Mouse (Mus musculus): ENCODE results near the gene Ngly1.

Ngly1 gene

DNA sequence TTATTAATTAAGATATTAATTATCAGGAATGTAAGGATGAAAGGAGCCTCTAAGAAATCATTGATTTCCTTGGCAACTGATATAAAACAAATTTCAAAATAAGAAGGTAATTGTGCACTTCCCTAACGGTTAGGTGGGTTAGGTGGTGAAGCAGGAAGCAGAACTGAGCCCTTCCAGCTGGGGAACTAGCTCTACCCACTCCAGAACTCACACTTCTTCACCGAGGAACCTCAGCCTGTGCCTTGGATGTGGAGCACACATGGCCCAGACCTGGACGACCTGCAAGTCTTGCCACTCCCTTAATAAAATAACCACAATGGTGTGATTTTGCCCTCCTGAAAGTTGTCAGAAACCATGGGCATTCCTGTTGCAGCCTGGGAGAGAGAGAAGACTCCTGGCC, 80.7 kb downstream of the Ngly1 start:
- no peak for DNase-seq (ENCODE audit: low spot score in 2 of 2)

DNA sequence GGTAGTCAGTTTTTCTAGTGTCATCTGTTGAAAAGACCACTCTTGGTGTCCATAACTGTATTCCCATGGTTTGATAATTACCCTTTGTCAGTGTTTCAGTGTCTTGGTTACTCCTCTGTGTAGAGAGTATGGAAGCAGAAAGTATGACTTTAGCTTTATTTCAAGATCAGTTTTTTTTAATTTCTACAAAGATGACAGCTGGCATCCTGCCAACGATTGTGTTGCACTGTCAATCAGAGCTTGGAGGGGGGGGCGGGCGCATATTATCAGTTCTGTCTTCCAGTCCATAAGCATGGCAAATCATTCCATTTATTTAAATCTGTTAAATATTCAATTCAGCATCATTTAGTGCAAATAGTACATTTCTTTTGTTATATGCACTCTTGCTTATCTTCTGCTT, 85.2 kb downstream of the Ngly1 start:
- DNase-seq (ENCODE audit: low spot score in 2 of 2), result no peak

DNA sequence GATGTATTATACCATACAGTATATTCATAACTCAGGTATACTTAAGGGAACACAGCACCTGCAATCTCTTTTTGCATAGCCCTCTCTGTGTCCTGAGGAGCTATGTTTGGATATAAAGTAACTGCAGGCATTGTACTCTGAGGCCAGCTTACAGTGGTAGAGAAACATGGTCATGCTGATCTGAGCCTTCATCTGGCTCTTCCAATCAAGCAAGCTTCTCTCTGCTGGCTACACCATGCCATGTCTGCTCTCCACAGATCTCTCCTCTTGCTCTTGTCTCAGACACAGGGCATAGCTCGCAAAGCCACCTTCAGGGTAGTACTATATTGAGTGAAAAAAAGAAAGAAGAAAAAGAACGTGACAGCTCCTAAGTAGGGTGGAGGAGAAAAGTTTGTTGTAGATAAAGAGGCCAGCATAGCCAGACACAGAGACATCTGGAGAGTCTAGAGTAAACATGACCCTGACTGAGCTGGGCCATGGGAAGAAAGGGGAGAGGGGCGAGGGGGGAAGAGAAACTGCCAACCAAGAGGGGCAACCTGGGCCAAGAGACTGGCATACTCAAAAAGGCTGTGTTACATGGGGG, 86.8 kb downstream of the Ngly1 start:
- no peak for DNase-seq (ENCODE audit: low spot score in 2 of 2)

DNA sequence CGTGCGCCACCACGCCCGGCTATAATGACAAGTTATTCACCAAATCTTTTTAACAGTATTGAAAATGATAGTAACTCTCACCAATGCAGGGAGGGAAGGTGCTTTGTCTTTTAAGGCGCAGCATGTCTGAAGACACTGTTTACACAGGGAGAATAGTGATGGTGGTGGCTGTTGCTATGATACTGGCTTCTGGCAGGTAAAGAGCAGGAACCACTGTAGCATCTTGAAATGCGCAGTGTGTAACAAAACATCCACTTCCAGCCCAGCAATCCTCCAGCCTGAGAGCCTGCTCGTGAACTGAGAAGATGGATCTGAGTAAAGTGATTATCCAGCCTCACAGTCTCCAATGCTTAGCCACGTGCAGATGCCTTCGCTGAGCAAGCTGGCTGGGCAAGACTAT, 98.4 kb downstream of the Ngly1 start:
- no peak for DNase-seq (ENCODE audit: low spot score in 2 of 2)

DNA sequence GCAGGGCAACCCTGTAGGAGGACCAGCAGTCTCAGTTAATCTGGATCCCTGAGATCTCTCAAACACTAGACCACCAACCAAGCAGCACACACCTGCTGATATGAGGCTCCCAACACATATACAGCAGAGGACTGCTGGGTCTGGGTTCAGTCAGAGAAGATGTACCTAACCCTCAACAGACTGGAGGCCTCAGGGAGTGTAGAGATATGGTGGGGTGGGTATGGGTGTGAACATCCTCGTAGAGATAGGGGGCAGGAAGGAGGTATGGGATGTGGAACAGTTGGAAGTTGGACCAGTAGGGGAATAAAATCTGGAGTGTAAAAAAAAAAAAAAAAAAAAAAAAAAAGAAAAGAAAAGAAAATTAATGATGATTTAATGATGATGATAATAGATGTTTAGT, 110.6 kb downstream of the Ngly1 start:
- no peak for DNase-seq (ENCODE audit: low spot score in 2 of 2)
